Mouse (Mus musculus) cerebellum, adult 2 months (tissue): ENCODE measurements around the gene Gm11564. TPM values are rescaled to one million over a fixed set of nuclear protein-coding genes. Genes with fewer than 3 reads are reported as not detected.
"Not testable (repeated sequence)": the region's sequence is repeated elsewhere in the genome, so short reads cannot be mapped to it uniquely, and the experiment has no call there.

Experiments
- DNase-seq, 2 experiments: peaks; one replicate each; pipeline ENCODE4 v3.0.0; 2021
- H3K27ac ChIP-seq: fragments of 200-500 bp; 2 replicates; pipeline ENCODE4 v1.5.1; 2012; ENCODE audit warnings: low read length, control low read depth, inconsistent platforms; ENCODE audit not compliant: insufficient read depth
- H3K27me3 ChIP-seq: fragments of 200-500 bp; 2 replicates; pipeline ENCODE4 v1.6.1; 2012; ENCODE audit warnings: inconsistent platforms, mild to moderate bottlenecking, low read length, moderate library complexity; ENCODE audit not compliant: control insufficient read depth, insufficient read depth
- H3K4me1 ChIP-seq: fragments of 200-500 bp; 2 replicates; pipeline ENCODE4 v1.6.1; 2011; ENCODE audit warnings: low read length; ENCODE audit not compliant: control insufficient read depth, insufficient read depth
- H3K4me3 ChIP-seq: fragments of 200-500 bp; replicated peaks from 2 replicates; pipeline ENCODE3; 2011; ENCODE audit warnings: mild to moderate bottlenecking, low read depth, low read length, control low read depth; ENCODE audit not compliant: insufficient read depth
- CTCF ChIP-seq: fragments of 200-500 bp; IDR thresholded peaks from 2 replicates; pipeline ENCODE4 v1.5.1; 2011; ENCODE audit warnings: low read depth, mild to moderate bottlenecking, control low read depth, low read length, moderate library complexity, borderline replicate concordance; ENCODE audit not compliant: insufficient read depth
- POLR2A ChIP-seq: fragments of 200-500 bp; IDR thresholded peaks from 2 replicates; pipeline ENCODE4 v1.6.1; 2011; ENCODE audit warnings: low read length, control low read depth, borderline replicate concordance; ENCODE audit not compliant: insufficient read depth
- WGBS: fragments of 180-500 bp; shearing (Covaris S2); methylation state at CpG from one replicate; pipeline ENCODE4 v1.1.7; 2018; 5-methylcytosine and 5-hydroxymethylcytosine counted together
- polyA plus RNA-seq: library from polyadenylated mRNA; depleted of rRNA; stranded (reverse); fragments of >200 nt; gene quantifications from 2 replicates; pipeline ENCODE4 v1.2.3, GENCODE M21; 2012; rRNA removed

Gene Gm11564
- polyA plus RNA-seq = not detected in 2 replicates

DNA sequence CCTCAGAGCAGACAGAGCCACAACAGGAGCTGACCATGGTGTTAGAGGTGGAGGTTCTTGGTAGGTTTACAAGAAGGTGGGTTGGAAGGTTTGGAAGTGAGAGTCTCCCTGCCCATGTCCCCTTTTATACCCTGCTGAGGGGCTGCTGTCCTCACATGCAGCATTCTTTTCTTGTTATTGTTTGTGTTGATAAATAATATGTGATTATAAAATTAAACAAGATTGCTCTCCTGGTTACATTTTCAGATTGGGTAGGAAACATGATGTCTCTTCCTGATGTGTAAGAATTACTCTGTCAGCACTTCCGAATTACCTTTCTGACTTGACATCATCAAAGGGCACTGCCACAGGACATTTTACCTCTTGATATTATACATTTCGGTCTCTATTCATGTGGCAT, at the start of gene Gm11564:
Gene Gm11564, minus strand, starts transcription at position 101 of the 400 bp plus-strand sequence.
- 89% methylated on average over 2 of the region's 2 CpGs for WGBS
- not testable (repeated sequence) for DNase-seq, H3K27ac ChIP-seq, H3K27me3 ChIP-seq, H3K4me3 ChIP-seq, H3K4me1 ChIP-seq

DNA sequence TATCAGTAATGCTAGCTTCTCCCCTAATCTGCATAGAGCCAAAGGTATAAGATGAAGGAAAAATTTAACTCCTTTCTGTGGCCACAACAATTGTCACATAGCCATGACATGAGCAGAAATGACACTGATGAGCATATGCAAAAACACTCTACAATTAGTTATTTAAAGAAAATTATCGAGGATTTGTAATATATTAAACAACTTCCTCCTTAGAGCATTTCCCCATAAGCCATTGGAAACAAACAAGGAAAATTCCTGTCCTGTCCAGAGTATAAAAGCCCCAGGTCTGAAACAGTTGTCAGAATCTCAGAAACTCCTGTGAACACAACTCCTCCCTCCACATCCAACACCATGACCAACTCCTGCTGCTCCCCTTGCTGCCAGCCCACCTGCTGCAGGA, 48.7 kb upstream of the Gm11564 start, which contains the start of gene Gm11559:
Gene Gm11559, plus strand, starts transcription at position 301 of the 400 bp plus-strand sequence.
- DNase-seq, H3K27me3 ChIP-seq, H3K4me1 ChIP-seq, H3K4me3 ChIP-seq, H3K27ac ChIP-seq: not testable (repeated sequence)
- 53% methylated on average over 1 of the region's 1 CpGs for WGBS

GRCm38 (mm10) chr11:99858761-99859160, 43.3 kb upstream of the Gm11564 start:
- 81% methylated on average over 2 of the region's 2 CpGs for WGBS
- DNase-seq = no peak
- TF ChIP-seq CTCF (no peak), POLR2A (no peak)
- no peaks in the 10 kb centered on the region for H3K27me3 ChIP-seq
- no peak overlapping the region for H3K27ac ChIP-seq
- H3K4me3 ChIP-seq = no peak overlapping the region
- no peaks in the 10 kb centered on the region for H3K4me1 ChIP-seq

DNA sequence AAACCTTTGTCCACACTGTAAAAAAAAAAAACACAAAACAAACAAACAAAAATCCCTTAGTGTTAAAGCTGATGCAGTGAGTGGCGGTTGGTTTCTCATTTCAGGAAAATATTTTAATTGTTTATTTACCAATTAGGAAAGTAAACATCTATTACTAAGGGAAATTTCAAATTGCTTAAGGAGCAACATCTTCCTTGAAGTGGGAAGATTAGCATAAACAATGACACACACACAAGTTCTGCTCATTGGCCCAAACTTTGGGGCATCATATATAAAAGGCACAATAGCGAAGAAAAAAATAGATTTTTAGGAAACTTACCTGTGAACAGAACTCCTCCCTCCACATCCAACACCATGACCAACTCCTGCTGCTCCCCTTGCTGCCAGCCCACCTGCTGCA, 42.2 kb upstream of the Gm11564 start, which contains the start of gene Gm11568:
Gene Gm11568, plus strand, starts transcription at position 301 of the 400 bp plus-strand sequence.
- H3K4me1 ChIP-seq = no peaks in the 10 kb centered on the region
- TF ChIP-seq POLR2A (no peak), CTCF (no peak)
- WGBS = 93% methylated on average over 2 of the region's 2 CpGs
- no peak for DNase-seq
- H3K4me3 ChIP-seq = no peak within 1 kb of the TSS
- H3K27me3 ChIP-seq = no peaks in the 10 kb centered on the region
- no peak within 1 kb of the TSS for H3K27ac ChIP-seq

- no peak for DNase-seq
- Histone ChIP-seq H3K27ac (no peak overlapping the region), H3K4me1 (no peaks in the 10 kb centered on the region), H3K4me3 (no peak overlapping the region), H3K27me3 (no peaks in the 10 kb centered on the region)
- WGBS = 64% methylated on average over 3 of the region's 3 CpGs
- TF ChIP-seq POLR2A (no peak), CTCF (no peak)
Observed at GRCm38 (mm10) chr11:99854121-99854520, 38.7 kb upstream of the Gm11564 start.

- Histone ChIP-seq H3K27me3 (no peaks in the 10 kb centered on the region), H3K4me3 (no peak within 1 kb of the TSS), H3K27ac (no peak within 1 kb of the TSS), H3K4me1 (no peaks in the 10 kb centered on the region)
- TF ChIP-seq POLR2A = no peak
- DNase-seq = no peak
Observed at GRCm38 (mm10) chr11:99851508-99851907, 36.0 kb upstream of the Gm11564 start, which contains the start of gene Krtap4-16. Gene Krtap4-16 (minus strand): TSS chr11:99851608.

GRCm38 (mm10) chr11:99846746-99847145, 31.3 kb upstream of the Gm11564 start:
- no peak overlapping the region for H3K4me3 ChIP-seq
- no peaks in the 10 kb centered on the region for H3K4me1 ChIP-seq
- H3K27ac ChIP-seq = no peak overlapping the region
- DNase-seq = no peak
- 92% methylated on average over 2 of the region's 2 CpGs for WGBS
- no peak for TF ChIP-seq CTCF
- no peak for TF ChIP-seq POLR2A
- no peaks in the 10 kb centered on the region for H3K27me3 ChIP-seq

DNA sequence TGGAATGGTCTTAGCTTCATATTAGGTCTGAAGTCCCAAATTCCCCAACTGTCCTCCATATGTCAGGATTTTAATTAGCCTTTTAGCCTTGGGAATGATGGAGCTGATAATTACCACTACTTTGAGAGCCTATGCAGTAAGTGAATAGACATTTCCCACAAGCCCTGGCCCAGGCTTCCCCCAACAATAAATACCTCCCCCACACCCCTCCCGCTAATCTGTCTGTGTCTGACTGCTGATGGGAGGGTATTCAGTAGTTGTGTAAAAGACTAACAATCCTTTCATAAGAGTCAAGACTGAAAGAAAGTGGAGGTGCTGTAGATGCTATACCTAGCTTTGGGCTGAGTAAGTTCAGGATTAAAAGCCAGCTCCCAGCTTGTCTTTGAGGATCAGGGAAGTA, 26.7 kb upstream of the Gm11564 start:
- Histone ChIP-seq H3K4me3 (no peak overlapping the region), H3K27me3 (no peaks in the 10 kb centered on the region), H3K4me1 (no peaks in the 10 kb centered on the region), H3K27ac (no peak overlapping the region)
- WGBS = 86% methylated on average over 1 of the region's 1 CpGs
- DNase-seq = no peak
- no peak for TF ChIP-seq CTCF
- TF ChIP-seq POLR2A = no peak

GRCm38 (mm10) chr11:99837966-99838365, 22.5 kb upstream of the Gm11564 start, which contains the start of gene 2300003K06Rik:
Gene 2300003K06Rik (minus strand): TSS chr11:99838066.
- H3K27ac ChIP-seq = no peak within 1 kb of the TSS
- no peak within 1 kb of the TSS for H3K4me3 ChIP-seq
- 73% methylated on average over 1 of the region's 1 CpGs for WGBS
- no peak for TF ChIP-seq CTCF
- no peak for TF ChIP-seq POLR2A
- H3K27me3 ChIP-seq = no peaks in the 10 kb centered on the region
- DNase-seq = no peak
- H3K4me1 ChIP-seq = no peaks in the 10 kb centered on the region

DNA sequence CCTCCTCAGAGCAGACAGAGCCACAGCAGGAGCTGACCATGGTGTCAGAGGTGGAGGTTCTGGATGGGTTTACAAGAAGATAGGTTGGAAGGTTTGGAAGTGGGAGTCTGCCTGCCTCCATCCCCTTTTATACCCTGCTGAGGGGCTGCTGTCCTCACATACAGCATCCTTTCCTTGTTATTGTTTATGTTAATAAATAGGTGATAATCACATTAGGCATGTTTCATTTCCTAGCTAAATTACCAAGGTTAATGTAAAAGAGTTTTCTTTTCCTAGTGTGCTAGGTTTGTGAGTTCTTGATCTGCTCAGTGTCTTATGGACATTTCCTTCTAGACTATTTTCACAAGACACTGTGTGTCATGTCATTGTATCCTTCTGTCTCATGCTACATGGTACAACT, 5.7 kb downstream of the Gm11564 start, which contains the start of gene Krtap4-13:
Gene Krtap4-13, minus strand, starts transcription at position 101 of the 400 bp plus-strand sequence.
- not testable (repeated sequence) for H3K27me3 ChIP-seq, H3K4me1 ChIP-seq, H3K27ac ChIP-seq, H3K4me3 ChIP-seq, DNase-seq

GRCm38 (mm10) chr11:99804346-99804745, 11.1 kb downstream of the Gm11564 start, which contains the start of gene Gm11554:
Gene Gm11554 (minus strand): TSS chr11:99804446.
- not testable (repeated sequence) for H3K4me1 ChIP-seq, H3K27ac ChIP-seq, H3K27me3 ChIP-seq, DNase-seq, H3K4me3 ChIP-seq
- no CpG with 5 or more reads among the region's 1 CpGs for WGBS

DNA sequence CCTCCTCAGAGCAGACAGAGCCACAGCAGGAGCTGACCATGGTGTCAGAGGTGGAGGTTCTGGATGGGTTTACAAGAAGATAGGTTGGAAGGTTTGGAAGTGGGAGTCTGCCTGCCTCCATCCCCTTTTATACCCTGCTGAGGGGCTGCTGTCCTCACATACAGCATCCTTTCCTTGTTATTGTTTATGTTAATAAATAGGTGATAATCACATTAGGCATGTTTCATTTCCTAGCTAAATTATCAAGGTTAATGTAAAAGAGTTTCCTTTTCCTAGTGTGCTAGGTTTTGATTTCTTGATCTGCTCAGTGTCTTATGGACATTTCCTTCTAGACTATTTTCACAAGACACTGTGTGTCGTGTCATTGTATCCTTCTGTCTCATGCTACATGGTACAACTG, 16.6 kb downstream of the Gm11564 start, which contains the start of gene Gm11569:
Gene Gm11569, minus strand, starts transcription at position 101 of the 400 bp plus-strand sequence.
- WGBS = no CpG with 5 or more reads among the region's 1 CpGs

More for the DNA sequence above, 16.6 kb downstream of the Gm11564 start, which contains the start of gene Gm11569:
- not testable (repeated sequence) for H3K4me1 ChIP-seq, DNase-seq, H3K27me3 ChIP-seq, H3K4me3 ChIP-seq, H3K27ac ChIP-seq
